Mouse (Mus musculus) heart, embryonic 16.5 days (tissue): Measurements from ENCODE around the gene Pdcd11. TPM values are rescaled to one million over a fixed set of nuclear protein-coding genes. Genes with fewer than 3 reads are reported as not detected.
"Not testable (repeated sequence)": the region's sequence is repeated elsewhere in the genome, so short reads cannot be mapped to it uniquely, and the experiment has no call there.

Experiments
- ATAC-seq: fragments of 200-750 bp; cut with Nextera tagmentation; replicated peaks from 2 replicates; pipeline ENCODE4 v1.8.0; 2017; ENCODE audit warnings: moderate number of reproducible peaks; ENCODE audit not compliant: insufficient read depth, low FRiP score; ENCODE audit errors: extremely low read depth
- H3K27ac ChIP-seq: fragments of 300-500 bp; sonication (generic); 2 replicates; pipeline ENCODE4 v1.5.1; 2014; ENCODE audit warnings: mild to moderate bottlenecking, low read length, control low read depth, moderate library complexity
- H3K27me3 ChIP-seq: fragments of 300-500 bp; sonication (generic); 2 replicates; pipeline ENCODE4 v1.6.1; 2014; ENCODE audit warnings: low read length, mixed read lengths; ENCODE audit not compliant: control insufficient read depth, insufficient read depth
- H3K36me3 ChIP-seq: fragments of 300-500 bp; sonication (generic); 2 replicates; pipeline ENCODE4 v1.6.1; 2014; ENCODE audit not compliant: control insufficient read depth, insufficient read depth
- H3K4me1 ChIP-seq: fragments of 300-500 bp; sonication (generic); 2 replicates; pipeline ENCODE4 v1.6.1; 2014; ENCODE audit warnings: low read length, mixed read lengths; ENCODE audit not compliant: control insufficient read depth, insufficient read depth
- H3K4me2 ChIP-seq: fragments of 300-500 bp; sonication (generic); 2 replicates; pipeline ENCODE4 v1.6.1; 2014; ENCODE audit warnings: low read depth, mild to moderate bottlenecking, control low read depth, low read length
- H3K4me3 ChIP-seq: fragments of 300-500 bp; sonication (generic); 2 replicates; pipeline ENCODE4 v1.5.1; 2014; ENCODE audit warnings: mild to moderate bottlenecking, control low read depth, low read length
- H3K9ac ChIP-seq: fragments of 300-500 bp; sonication (generic); 2 replicates; pipeline ENCODE4 v1.6.1; 2014; ENCODE audit warnings: low read length, control low read depth
- H3K9me3 ChIP-seq: fragments of 300-500 bp; sonication (generic); replicated peaks from 2 replicates; pipeline ENCODE4 v1.6.1; 2016; ENCODE audit warnings: low read length; ENCODE audit not compliant: control insufficient read depth
- WGBS: fragments of 180-500 bp; shearing (Covaris S2); extraction: QIAGEN DNeasy Blood & Tissue Kit; methylation state at CpG from one replicate; pipeline ENCODE4 v1.1.7; 2014; 5-methylcytosine and 5-hydroxymethylcytosine counted together
- polyA plus RNA-seq: library from polyadenylated mRNA; unstranded; fragments of >200 nt; fragmentation: Nextera tagmentation; extraction: Ambion mirVana; gene quantifications from 2 replicates; pipeline ENCODE4 v1.2.1, GENCODE M21; 2015

Gene Pdcd11
- polyA plus RNA-seq, 1 experiment from 2014 or later: 5.0 TPM

DNA sequence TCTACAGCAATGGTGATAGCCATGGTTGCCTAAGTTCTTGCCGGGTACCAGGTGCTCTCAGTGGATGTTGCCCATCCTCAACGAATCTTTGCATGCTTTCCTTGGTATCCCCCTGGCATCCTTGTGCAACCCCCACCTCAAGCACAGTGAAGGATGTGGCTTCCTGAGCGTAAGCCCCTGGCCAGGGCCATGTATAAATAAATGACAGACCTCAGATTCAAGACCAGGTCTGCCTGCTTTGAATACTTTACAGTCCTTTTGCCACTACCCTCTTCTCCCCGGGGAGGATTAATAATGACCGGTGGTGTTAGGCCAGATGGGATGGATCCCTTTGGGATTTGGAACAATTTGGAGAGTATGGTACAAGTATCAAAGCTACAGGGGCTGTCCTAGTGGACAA, 45.6 kb downstream of the Pdcd11 start:
- WGBS: 86% methylated on average over 5 of the region's 5 CpGs
- ATAC-seq: no peak
- Histone ChIP-seq H3K36me3 (peaks cover 12% of the 10 kb centered on the region), H3K27me3 (no peaks in the 10 kb centered on the region; the same call in 1 of the 2 replicates), H3K27ac (no peak overlapping the region), H3K4me1 (peaks cover 19% of the 10 kb centered on the region), H3K9me3 (no peaks in the 10 kb centered on the region), H3K4me3 (no peak overlapping the region), H3K4me2 (no peak overlapping the region), H3K9ac (no peak overlapping the region)

DNA sequence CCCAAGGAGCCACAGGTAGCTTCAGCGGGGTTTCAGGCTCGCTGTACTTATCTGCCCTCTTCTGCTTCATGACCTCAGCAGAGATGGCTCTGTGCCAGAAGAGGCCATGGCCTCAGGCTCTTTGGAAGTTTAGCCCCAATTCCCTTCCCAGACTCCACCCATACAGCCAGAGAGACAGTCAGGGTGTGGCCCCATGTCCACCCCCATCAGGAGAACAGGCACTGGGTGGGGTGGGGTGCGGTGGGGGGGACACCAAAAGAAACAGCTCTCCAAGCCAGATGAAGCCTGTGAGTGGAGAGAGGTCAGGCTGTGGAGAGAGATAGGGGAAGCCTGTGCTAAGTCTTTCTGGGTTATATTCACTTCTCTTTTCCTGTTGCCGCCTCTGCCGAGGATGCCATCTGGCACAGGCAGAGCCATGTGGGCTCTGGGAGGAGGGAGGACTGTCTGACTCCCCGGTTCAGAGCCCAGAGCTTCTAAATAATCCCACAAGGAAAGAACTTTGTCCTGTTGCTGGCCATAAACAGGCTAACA, 46.5 kb downstream of the Pdcd11 start:
- H3K27me3 ChIP-seq: no peaks in the 10 kb centered on the region; the same call in 1 of the 2 replicates
- H3K4me3 ChIP-seq: peak overlapping the region; percentile 59
- 17% methylated on average over 6 of the region's 6 CpGs for WGBS
- H3K4me1 ChIP-seq: peaks cover 19% of the 10 kb centered on the region
- ATAC-seq: peak; percentile 34; the same call in 1 of the 2 replicates
- no peaks in the 10 kb centered on the region for H3K9me3 ChIP-seq
- H3K4me2 ChIP-seq: peak overlapping the region; percentile 82
- H3K9ac ChIP-seq: peak overlapping the region; percentile 86
- H3K27ac ChIP-seq: peak overlapping the region; percentile 85
- peaks cover 8% of the 10 kb centered on the region for H3K36me3 ChIP-seq

DNA sequence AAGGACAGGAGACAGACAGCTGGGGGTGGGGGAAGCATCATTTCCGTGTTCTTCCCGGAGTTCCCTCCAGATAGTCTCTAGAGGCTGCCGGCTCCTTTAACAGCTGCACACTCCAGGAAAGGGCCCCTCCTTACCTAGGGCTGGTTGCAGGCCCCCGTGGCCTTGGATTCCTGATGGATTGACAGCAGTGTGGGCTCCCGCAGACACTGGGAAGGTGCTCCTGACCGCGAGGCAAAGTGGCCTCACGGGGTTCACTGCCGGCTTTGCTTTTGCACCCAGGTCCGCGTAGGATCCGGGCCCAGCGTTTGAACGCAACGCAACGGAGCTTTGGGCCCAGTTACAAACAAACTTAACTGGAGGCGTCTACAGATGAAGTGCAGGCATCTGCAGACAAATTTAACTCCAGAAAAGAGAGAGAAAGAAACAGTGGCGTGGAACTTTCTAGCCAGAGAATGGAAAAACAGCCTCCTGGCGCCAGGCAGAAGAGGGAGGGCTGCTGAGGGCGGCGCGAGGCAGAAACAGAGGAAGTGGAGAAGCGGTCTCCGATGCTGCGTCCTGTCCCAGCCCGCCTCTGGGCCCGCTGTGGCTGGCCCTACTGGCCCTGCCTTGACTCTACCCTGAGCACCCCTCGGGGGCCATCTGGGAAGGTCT, 47.3 kb downstream of the Pdcd11 start, which contains the start of gene Calhm2:
Gene Calhm2 (minus strand): TSS at position 524 of the 651 bp plus-strand sequence.
- Histone ChIP-seq H3K4me1 (peaks cover 19% of the 10 kb centered on the region), H3K9me3 (no peaks in the 10 kb centered on the region), H3K4me2 (peak within 1 kb of the TSS; percentile 82), H3K27me3 (no peaks in the 10 kb centered on the region; the same call in 1 of the 2 replicates), H3K36me3 (peaks cover 4% of the 10 kb centered on the region), H3K9ac (peak within 1 kb of the TSS; percentile 86), H3K27ac (peak within 1 kb of the TSS; percentile 85), H3K4me3 (peak within 1 kb of the TSS; percentile 59)
- ATAC-seq: peak; percentile 71
- WGBS: 2% methylated on average over 28 of the region's 28 CpGs

DNA sequence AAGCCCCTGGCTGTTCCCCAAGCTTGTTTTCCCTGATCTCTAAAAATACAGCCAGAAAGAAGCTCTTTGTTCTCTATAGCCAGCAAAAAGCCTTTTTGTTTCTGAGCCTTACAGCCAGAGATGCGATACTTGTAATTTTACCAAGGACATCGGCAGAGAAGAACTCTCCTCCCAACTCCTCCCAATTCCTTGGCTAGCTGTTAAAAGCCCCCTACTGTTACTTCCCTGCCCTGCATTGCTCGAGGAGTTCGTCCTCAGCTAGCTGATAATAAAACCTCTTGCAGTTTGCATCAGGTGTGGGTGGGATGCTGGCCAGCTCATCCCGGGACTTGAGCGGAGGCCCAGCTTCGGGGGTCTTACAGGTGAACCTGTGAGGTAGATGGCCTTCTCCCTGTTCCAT, 49.0 kb downstream of the Pdcd11 start:
- peaks cover 19% of the 10 kb centered on the region for H3K4me1 ChIP-seq
- not testable (repeated sequence) for H3K9me3 ChIP-seq, H3K27ac ChIP-seq, H3K4me2 ChIP-seq, H3K36me3 ChIP-seq, H3K27me3 ChIP-seq, H3K4me3 ChIP-seq, ATAC-seq, H3K9ac ChIP-seq
- WGBS: 36% methylated on average over 7 of the region's 7 CpGs

DNA sequence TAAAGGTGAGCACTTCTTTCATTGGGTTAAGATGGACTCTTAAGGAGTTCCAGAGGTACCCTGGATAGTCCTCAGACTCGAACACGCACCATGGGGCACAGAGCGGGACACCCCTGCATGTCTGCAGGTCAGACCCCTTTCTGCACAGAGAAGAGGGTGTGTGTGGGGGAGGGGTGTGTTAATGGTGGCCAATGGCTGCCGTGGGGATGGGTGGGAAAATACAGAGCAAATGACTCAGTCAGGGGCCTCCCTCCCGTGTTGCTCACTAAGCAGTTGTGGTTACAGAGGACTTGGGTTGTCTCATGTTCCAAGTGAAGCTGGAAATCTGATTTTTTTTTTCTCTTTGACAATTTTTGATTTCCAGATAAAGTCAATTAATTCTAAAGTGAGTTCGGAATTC, 51.9 kb downstream of the Pdcd11 start:
- Histone ChIP-seq H3K4me3 (no peak overlapping the region), H3K4me2 (no peak overlapping the region), H3K27me3 (no peaks in the 10 kb centered on the region; the same call in 1 of the 2 replicates), H3K4me1 (peaks cover 9% of the 10 kb centered on the region), H3K36me3 (no peaks in the 10 kb centered on the region), H3K9me3 (no peaks in the 10 kb centered on the region), H3K9ac (no peak overlapping the region), H3K27ac (no peak overlapping the region)
- WGBS: 73% methylated on average over 6 of the region's 6 CpGs
- no peak for ATAC-seq

DNA sequence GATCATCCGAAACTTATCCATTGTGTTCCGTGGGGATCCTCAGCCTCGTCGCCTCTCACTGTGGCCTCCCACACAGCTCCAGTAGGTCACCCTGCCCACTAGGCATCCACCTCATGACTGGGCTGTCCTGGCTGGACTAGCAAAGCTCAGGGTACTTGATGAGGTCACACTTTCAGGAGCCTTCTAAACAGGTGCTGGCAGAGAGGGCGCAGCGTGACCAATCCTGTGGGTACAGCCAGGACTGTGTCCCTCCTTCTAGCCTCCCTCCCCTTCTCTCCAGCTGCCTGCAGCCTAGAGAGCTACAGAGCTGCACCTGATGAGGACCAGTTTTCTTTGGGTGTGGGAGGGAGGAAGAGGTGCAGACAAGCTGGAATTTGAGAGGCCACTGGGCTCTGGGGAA, 53.6 kb downstream of the Pdcd11 start, which contains the start of gene Calhm1:
Gene Calhm1 (minus strand): TSS at position 101 of the 400 bp plus-strand sequence.
- H3K27me3 ChIP-seq: no peaks in the 10 kb centered on the region; the same call in 1 of the 2 replicates
- H3K4me1 ChIP-seq: no peaks in the 10 kb centered on the region
- no peak for ATAC-seq
- H3K4me3 ChIP-seq: no peak within 1 kb of the TSS
- no peak within 1 kb of the TSS for H3K4me2 ChIP-seq
- 82% methylated on average over 6 of the region's 6 CpGs for WGBS
- no peak within 1 kb of the TSS for H3K9ac ChIP-seq
- H3K9me3 ChIP-seq: no peaks in the 10 kb centered on the region
- no peaks in the 10 kb centered on the region for H3K36me3 ChIP-seq
- H3K27ac ChIP-seq: no peak within 1 kb of the TSS

DNA sequence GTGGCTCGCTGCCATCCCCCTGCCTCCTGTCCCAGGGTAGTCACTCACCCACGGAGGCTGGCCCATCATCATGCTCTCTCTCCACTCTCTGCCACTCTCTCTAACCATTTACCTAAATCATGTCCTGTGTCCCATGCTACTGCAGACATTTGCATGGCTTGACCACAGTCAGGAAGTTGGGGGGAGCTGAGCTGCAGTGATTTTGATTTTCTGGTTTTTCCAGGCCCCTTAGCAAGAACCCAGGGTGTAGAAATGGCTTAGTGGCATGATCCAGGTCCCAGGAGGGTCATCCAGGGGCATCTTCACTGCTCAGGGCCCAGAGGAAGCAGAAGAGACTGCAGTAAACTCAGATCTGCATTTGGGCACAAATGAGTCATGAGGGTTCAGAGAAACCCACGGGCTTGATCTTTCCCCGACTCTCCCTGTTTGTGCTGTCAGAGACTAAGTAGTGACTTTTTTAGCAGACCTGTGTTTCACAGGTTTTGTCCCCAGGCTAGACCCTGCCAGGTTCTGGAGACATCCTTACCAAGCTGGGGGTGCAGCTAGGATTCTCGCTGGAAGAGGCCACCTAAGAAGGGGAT, 57.8 kb downstream of the Pdcd11 start:
- no peak for ATAC-seq
- Histone ChIP-seq H3K4me1 (peaks cover 3% of the 10 kb centered on the region; the same call in 1 of the 2 replicates), H3K4me2 (no peak overlapping the region), H3K36me3 (no peaks in the 10 kb centered on the region), H3K9me3 (no peaks in the 10 kb centered on the region), H3K27ac (no peak overlapping the region), H3K27me3 (0 out of 2 replicates have a peak, but pooled peaks cover 2% of the 10 kb centered on the region), H3K4me3 (no peak overlapping the region), H3K9ac (no peak overlapping the region)
- 70% methylated on average over 5 of the region's 5 CpGs for WGBS

DNA sequence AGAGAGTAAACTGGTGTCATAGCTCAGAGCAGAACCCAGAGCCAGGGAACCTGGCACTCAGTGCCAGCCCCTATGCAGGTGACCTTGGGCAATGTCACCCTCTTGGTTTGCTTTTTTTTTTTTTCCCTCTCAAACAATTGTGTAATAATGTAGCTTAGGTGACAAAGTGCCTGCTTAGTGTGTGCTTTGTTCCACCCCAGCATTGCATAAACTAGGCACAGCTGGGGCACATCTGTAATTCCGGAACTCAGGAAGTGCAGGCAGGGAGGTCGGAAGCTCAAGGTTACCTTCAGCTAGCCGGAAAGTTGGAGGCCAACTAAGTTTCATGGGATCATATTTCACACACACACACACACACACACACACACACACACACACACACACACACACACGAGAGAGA, 59.3 kb downstream of the Pdcd11 start:
- Histone ChIP-seq H3K4me1 (peaks cover 3% of the 10 kb centered on the region; the same call in 1 of the 2 replicates), H3K4me2 (no peak overlapping the region), H3K27me3 (0 out of 2 replicates have a peak, but pooled peaks cover 2% of the 10 kb centered on the region), H3K9ac (no peak overlapping the region), H3K4me3 (no peak overlapping the region), H3K36me3 (no peaks in the 10 kb centered on the region), H3K9me3 (no peaks in the 10 kb centered on the region), H3K27ac (no peak overlapping the region)
- no peak for ATAC-seq
- 49% methylated on average over 4 of the region's 4 CpGs for WGBS
